Mouse (Mus musculus): ENCODE measurements at regions not wholly inside any gene's neighbourhood (a gene's known extent, or its start where the extent isn't known, plus 50 kb on each side); places are given as distances from the start of the nearest gene placed in this dataset.

GRCm38 (mm10) chr6:127207308-127207707, 55.3 kb upstream of the Ccnd2 start:
- ATAC-seq (ENCODE audit: low TSS enrichment): no peak

DNA sequence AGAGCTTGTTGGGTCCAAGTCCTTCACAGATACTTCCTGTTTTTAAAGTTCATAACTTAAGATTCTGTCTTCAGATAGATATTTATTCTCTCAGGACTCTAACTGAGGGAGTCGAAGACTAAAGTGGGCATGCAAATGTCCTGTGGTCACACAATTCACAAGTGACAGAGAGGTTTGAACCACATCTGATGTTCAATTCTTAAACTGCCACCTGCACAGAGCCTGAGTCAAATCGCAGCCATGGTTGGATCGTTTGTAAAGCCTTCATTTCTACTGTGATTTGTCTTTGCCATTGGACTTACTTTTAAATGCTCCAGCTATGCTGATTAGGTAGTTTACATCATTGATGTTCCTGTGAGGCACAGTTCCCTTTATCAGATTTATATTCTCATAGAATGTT, 61.4 kb upstream of the Ccnd2 start:
- no peak for ATAC-seq (ENCODE audit: low TSS enrichment)

DNA sequence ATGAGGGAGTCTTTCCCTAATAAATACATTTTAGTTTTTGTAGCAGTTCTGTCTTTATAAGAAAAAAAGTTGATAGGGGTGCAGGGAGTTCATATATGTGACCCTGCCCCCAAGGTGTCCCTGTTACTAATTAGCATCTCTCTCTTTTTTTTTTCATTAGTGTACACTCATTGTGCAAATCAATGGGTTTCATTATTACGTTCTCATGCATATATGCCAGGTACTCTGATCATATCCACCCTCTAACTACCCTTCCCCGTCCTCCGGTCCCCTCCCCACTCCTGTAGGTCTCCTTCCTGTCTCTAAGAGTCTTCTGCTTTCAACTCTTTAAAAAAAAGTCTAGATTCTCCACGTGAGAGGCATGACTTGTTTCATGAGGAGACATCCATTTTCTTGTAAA, 63.9 kb upstream of the Ccnd2 start:
- ATAC-seq (ENCODE audit: low TSS enrichment): no peak

GRCm38 (mm10) chr6:127218634-127219445, 66.8 kb upstream of the Ccnd2 start:
- ATAC-seq (ENCODE audit: low TSS enrichment): peak; percentile 82

- 0 out of 2 replicates have a peak, but pooled peaks have one; percentile 6 for ATAC-seq (ENCODE audit: low TSS enrichment)
Measured at GRCm38 (mm10) chr6:127219446-127219802, 67.4 kb upstream of the Ccnd2 start.

DNA sequence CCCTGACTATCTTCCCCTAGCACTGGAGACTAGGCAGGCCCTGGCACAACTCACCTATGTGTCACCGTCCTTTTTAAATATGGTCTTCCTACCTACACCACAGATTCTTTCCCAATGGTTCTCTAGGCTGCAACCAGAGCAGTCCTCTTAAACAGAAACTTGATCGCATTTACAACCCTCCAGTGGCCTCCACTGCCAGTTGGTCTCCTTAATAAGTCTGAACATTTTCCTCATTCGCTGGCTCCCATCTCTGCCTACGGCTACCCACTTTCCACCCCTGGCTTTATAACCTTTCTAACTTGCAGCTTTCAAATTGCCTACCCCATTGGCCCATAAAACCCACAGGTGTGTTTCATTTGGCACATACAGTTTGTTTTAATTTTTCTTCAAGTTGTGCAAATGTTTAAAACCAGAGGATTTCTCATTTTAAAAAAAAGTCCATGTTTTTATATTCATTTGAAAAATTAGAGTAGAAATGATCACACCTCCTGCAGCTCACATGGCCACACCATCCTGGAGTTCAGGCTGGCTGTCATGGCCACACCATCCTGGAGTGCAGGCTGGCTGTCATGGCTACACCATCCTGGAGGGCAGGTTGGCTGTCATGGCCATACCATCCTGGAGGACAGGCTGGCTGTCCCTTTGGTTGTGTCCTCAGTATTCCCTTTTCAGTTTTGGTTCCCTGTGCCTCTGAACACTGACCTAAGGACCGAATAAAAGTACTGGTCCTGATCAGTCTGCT, 74.4 kb upstream of the Ccnd2 start:
- ATAC-seq (ENCODE audit: low TSS enrichment): no peak

- peak; percentile 89 for ATAC-seq (ENCODE audit: low TSS enrichment)
Measured at GRCm38 (mm10) chr6:127236510-127237109, 84.6 kb upstream of the Ccnd2 start.

DNA sequence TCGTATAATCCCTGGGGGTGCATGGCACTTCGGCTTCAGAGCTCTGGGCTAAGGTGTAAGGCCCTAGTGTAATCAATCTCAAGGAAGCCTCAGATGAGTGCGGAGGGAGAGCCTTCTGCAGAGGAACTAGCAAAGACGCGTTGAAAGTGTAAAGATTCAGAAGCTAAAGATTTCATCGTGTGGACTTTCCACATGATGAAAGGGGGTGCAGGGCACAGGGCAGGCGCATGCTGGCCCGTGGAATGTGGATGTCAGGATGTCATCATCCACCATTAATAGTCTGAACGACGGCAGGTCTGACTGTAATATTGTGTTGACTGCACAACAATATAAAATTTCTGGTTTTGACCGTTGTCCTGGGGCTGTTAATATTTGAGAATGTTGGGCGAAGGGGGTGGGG, 85.2 kb upstream of the Ccnd2 start:
- no peak for ATAC-seq (ENCODE audit: low TSS enrichment)

- no peak for ATAC-seq (ENCODE audit: low TSS enrichment)
Measured at GRCm38 (mm10) chr6:127239529-127240471, 87.8 kb upstream of the Ccnd2 start.

- no peak for ATAC-seq (ENCODE audit: low TSS enrichment)
Measured at GRCm38 (mm10) chr6:127240472-127241375, 88.7 kb upstream of the Ccnd2 start.

DNA sequence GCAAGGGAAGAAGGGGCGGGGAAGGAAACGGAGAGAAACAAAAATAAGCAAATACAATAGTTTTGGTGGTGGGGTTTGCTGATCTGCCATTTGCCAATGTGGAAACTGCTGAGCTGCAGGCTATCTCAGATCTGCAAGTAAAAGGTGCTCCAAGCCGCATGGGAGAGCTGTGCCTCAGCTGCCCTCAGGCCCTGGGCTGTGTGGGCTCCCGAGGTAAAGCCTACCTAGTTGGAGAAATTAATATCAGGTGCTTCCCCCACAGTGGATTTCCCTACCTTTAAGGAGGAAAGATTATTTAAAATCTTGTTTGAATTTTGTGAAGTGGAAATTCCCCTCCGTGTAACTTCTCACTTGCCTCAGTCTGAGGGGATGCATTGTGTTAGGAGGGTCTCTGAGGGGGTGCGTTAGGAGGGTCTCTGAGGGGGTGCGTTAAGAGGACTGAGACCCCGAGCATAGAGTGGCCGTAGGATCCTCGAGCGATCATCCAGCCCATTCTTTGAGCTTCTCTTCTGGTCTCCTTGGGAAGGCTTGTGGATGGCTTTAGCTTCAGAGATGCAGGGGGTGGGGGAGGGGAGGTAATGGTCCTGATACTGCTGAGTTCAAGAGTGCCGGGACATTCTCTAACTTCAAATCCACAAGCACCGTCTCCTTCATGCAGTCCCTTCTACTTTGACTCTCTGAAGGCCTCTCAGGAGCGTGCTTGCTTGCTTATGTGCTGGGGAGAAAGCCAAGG, 89.9 kb upstream of the Ccnd2 start:
- no peak for ATAC-seq (ENCODE audit: low TSS enrichment)

GRCm38 (mm10) chr6:127243032-127243431, 91.0 kb upstream of the Ccnd2 start:
- ATAC-seq (ENCODE audit: low TSS enrichment): no peak

GRCm38 (mm10) chr6:127245814-127246440, 93.9 kb upstream of the Ccnd2 start:
- no peak for ATAC-seq (ENCODE audit: low TSS enrichment)

GRCm38 (mm10) chr6:127246730-127247129, 94.7 kb upstream of the Ccnd2 start:
- no peak for ATAC-seq (ENCODE audit: low TSS enrichment)

GRCm38 (mm10) chr6:127247343-127247742, 95.3 kb upstream of the Ccnd2 start:
- no peak for ATAC-seq (ENCODE audit: low TSS enrichment)

DNA sequence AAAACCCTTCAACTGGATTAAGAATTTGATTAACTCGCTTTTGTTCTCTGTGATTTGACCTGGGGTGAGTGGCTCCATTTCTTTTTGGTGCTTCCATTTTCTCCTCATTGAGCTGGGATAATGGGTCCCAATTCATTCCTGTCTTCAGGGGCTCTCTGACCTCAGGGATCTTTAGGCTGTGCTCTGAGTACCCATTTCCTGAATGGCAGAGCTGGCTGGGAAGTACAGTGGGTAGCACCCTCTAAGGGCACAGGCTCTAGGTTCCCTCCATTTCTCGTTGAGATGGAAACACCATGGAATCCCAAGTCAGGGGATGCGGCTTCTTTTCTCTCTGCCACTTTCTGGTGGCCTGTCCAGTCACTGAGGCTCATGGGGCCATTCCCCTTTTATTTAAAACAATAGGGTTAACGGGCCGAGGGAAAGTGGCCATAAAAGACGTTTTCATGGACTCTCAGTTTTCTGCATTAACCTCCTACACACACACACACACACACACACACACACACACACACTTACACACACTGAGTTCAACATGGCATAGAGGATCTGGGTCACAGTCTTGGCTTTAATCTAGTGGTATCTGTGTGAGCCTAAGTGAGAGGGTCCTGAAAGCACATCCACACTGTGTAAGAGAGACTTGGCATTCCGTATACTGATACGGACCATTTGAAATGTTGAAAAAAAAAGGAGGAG, 98.3 kb upstream of the Ccnd2 start:
- no peak for ATAC-seq (ENCODE audit: low TSS enrichment)

DNA sequence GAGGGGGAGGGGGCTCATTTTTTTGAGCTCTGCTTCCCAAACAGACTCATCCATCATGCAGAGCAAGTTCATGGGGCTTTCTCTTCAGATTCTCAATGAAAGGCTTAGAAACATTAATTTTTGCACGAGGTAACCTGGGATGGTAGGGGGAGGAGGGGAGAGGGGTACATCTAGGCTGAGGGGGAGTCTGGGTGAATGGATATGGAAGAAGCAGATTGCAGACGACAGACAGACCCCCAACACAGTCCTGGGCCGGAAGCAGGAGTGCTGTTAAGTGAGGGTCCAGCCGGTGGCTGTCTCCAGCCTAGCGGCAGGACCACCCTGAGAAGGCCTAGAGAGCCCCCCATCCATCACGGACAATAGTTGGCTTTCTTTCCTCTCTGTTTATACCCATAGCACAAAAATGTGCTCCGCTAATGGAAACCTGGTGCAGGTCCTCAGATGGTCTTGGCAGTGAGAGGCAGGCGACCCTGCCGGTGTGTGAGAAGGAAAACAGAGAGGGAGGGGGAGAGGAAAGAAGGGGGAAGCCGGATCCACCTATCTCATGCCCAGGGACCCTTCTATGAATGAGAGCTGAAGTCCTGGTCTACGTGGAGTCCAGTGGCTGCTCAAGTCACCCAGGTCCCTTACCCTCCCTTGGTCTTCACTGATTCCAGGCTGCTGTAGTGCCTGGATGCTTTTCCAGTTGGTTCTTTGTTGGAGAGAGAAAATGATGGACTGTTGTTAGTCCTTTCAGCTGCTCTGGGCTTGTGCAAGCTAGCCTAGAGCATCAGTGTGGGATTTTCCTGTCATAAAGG, 99.1 kb upstream of the Ccnd2 start:
- no peak for ATAC-seq (ENCODE audit: low TSS enrichment)

DNA sequence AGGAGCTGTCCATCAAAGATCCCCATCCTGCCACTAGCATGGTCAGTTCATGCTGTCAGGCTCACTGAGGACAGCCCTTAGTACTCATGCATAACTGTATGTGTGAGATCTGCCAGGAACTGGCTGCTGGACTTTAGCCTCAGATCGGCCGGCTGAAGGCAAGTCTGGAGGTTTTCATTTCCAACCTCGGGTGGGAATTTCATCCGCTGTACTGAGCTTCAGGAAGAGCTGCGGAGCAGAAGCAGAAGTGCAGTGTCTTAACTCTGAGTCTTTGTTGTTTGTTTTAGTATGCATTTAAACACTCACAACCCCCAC, 99.6 kb upstream of the Ccnd2 start:
- no peak for ATAC-seq (ENCODE audit: low TSS enrichment)

Measured in frontal cortex, adult (tissue).